Mouse (Mus musculus) hindbrain, embryonic 14.5 days (tissue): ENCODE results near the gene Usp29. TPM values are rescaled to one million over a fixed set of nuclear protein-coding genes. Genes with fewer than 3 reads are reported as not detected.

ENCODE experiments used
- ATAC-seq: fragments of 200-750 bp; cut with Nextera tagmentation; 2 replicates; pipeline ENCODE4 v1.8.0; 2017; ENCODE audit warnings: moderate number of reproducible peaks, mild to moderate bottlenecking, moderate TSS enrichment, moderate library complexity; ENCODE audit not compliant: low FRiP score
- DNase-seq: peaks from one replicate; pipeline ENCODE4 v3.0.0-alpha.2; 2015; ENCODE audit warnings: low spot score
- H3K27ac ChIP-seq: fragments of 300-500 bp; sonication (generic); 2 replicates; pipeline ENCODE4 v1.5.1; 2014; ENCODE audit warnings: mild to moderate bottlenecking, moderate library complexity
- H3K27me3 ChIP-seq: fragments of 300-500 bp; sonication (generic); 2 replicates; pipeline ENCODE4 v1.6.1; 2014; ENCODE audit warnings: mild to moderate bottlenecking, low read length, mixed read lengths; ENCODE audit not compliant: control insufficient read depth, insufficient read depth
- H3K36me3 ChIP-seq: fragments of 300-500 bp; sonication (generic); replicated peaks from 2 replicates; pipeline ENCODE4 v1.6.1; 2014; ENCODE audit not compliant: control insufficient read depth, insufficient read depth
- H3K4me1 ChIP-seq: fragments of 300-500 bp; sonication (generic); replicated peaks from 2 replicates; pipeline ENCODE4 v1.6.1; 2014; ENCODE audit warnings: antibody characterized with exemption, low read length, mixed read lengths; ENCODE audit not compliant: control insufficient read depth, insufficient read depth
- H3K4me2 ChIP-seq: fragments of 300-500 bp; sonication (generic); replicated peaks from 2 replicates; pipeline ENCODE4 v1.6.1; 2014; ENCODE audit warnings: mild to moderate bottlenecking, moderate library complexity
- H3K4me3 ChIP-seq: fragments of 300-500 bp; sonication (generic); replicated peaks from 2 replicates; pipeline ENCODE4 v1.5.1; 2014; ENCODE audit warnings: mild to moderate bottlenecking, low read length
- H3K9ac ChIP-seq: fragments of 300-500 bp; sonication (generic); 2 replicates; pipeline ENCODE4 v1.6.1; 2014
- H3K9me3 ChIP-seq: fragments of 300-500 bp; sonication (generic); 2 replicates; pipeline ENCODE4 v1.6.1; 2016; ENCODE audit warnings: low read length; ENCODE audit not compliant: control insufficient read depth
- WGBS: fragments of 180-500 bp; shearing (Covaris S2); extraction: QIAGEN DNeasy Blood & Tissue Kit; methylation state at CpG from one replicate; pipeline ENCODE4 v1.1.7; 2014; 5-methylcytosine and 5-hydroxymethylcytosine counted together
- polyA plus RNA-seq: library from polyadenylated mRNA; unstranded; fragments of >200 nt; fragmentation: Nextera tagmentation; extraction: Ambion mirVana; gene quantifications from 2 replicates; pipeline ENCODE4 v1.2.1, GENCODE M21; 2014

Usp29 gene
- polyA plus RNA-seq, 1 experiment from 2014 or later, result 29.4 TPM

DNA sequence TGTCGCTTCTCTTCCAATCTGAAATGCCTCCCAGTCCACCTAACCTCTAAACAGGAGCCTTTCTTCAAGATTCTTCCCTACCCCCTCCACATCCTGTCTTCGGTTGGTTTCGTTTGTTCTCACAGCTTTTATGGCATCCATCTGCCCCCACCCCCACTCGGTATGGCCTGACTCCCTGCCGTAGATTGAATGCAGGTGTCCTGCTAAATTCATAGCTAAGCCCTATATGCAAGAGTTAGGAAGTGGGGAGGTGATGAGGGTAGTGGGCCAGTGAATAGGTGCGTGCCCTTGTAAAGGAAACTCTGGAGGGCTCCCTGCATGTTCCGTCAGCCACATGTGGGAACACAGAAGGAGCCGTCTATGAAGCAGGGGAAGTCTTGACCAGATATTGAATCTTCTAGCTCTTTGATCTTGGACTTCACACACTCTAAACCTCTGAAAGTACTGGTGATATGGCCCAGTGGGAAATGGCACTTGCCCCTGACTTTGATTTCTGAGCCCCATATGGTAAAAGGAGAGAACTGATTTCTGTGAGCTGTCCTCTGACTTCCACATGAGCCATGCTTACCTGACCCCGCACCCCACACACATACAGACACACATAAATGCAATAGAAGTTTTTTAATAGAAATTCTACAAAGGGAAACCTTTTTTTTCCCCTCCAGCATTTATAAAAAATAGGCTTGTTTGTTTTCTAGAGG, 68.9 kb downstream of the Usp29 start:
- whole genome bisulfite sequencing, result 70% methylated on average over 9 of the region's 9 CpGs
- no peak for ATAC-seq
- Histone ChIP-seq H3K9ac (no peak overlapping the region), H3K4me3 (no peak overlapping the region), H3K27ac (no peak overlapping the region), H3K27me3 (no peaks in the 10 kb centered on the region), H3K36me3 (no peaks in the 10 kb centered on the region), H3K4me1 (no peaks in the 10 kb centered on the region), H3K9me3 (no peaks in the 10 kb centered on the region), H3K4me2 (no peak overlapping the region)
- no peak for DNase-seq

DNA sequence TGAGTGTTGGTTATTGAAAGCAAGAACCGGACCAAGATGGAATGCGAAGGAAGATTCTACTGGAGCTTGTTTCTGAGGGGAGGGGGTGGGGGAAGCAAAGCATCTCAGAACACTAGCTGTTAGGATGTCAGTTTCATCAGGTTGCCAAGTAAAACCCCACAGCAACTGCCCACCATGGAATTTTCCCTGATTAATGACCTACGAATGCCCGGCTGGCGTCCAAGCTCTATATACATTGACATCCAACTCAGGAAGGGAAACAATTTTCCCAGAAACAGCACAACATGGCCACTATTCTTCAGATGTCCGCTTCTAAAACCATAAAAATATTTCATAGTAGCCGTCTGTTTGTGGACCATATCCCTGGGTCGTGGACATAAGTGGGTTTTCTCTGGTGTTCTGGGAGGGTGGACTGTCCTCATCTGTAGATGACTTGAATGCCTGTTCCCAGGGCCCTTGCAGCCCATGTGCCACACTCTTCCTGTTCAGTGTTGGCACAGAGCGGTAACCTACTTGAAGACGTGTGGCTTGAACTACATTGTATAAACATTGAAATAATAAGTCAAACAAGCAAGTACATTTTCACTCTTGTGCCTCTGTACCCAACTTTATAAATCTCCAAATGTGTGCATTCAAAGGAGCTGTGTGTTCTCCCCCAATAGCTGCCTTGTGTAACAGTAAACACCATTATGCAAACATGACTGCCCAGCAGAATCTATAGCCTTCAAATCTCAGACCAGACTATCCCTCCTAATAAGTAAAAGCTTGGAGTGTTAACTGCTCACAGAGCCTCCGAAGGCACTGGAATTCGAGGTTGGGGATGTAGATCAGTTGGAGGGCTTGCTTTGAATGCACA, 70.4 kb downstream of the Usp29 start:
- Histone ChIP-seq H3K27ac (no peak overlapping the region), H3K36me3 (no peaks in the 10 kb centered on the region), H3K9me3 (no peaks in the 10 kb centered on the region), H3K9ac (no peak overlapping the region), H3K4me3 (no peak overlapping the region), H3K27me3 (no peaks in the 10 kb centered on the region), H3K4me1 (no peaks in the 10 kb centered on the region), H3K4me2 (no peak overlapping the region)
- DNase-seq (no peak), ATAC-seq (no peak)
- WGBS, result 76% methylated on average over 12 of the region's 12 CpGs

DNA sequence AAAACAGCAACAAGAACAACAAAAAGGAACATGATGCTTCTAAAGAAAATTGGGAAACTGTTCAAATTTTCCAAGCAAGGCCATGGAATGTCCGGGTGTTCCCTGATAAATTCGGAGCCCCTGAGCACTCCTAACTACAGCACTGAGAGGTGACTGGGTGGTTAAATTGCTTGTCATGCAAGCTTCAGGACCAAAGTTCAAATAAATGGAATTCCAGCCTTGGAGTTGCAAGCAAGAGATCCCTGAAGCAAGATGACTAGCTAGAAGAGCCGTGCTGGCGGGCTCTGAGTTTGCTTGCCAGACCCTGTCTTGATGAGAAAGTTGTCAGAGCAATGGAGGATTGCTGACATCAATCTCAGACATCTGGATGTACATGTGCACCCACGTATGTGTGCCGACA, 71.3 kb downstream of the Usp29 start:
- Histone ChIP-seq H3K4me2 (no peak overlapping the region), H3K4me1 (no peaks in the 10 kb centered on the region), H3K9me3 (no peaks in the 10 kb centered on the region), H3K9ac (no peak overlapping the region), H3K27me3 (no peaks in the 10 kb centered on the region), H3K4me3 (no peak overlapping the region), H3K36me3 (no peaks in the 10 kb centered on the region), H3K27ac (no peak overlapping the region)
- WGBS, result 87% methylated on average over 6 of the region's 6 CpGs
- no peak for DNase-seq
- ATAC-seq, result no peak

DNA sequence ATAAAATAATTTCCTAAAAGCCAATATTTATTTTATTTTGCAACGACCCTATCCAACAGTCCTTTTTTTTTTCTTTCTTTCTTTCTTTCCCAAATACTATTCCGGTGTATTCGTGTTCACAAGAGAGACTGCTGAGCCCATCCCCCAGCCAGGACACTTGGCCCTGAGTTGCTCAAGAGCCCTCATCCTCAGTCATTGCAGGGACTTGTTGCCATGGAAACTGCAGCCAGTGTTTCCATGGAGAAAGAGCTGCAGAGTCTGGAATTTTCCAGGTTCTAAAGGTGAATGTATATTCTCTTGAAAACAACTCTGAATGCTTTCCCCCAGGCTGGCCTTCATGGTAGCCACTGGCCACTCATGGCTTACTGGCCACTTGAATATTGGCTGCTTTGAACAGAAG, 80.2 kb downstream of the Usp29 start:
- Histone ChIP-seq H3K9ac (no peak overlapping the region), H3K4me3 (no peak overlapping the region), H3K9me3 (no peaks in the 10 kb centered on the region), H3K4me2 (no peak overlapping the region), H3K27me3 (no peaks in the 10 kb centered on the region), H3K36me3 (no peaks in the 10 kb centered on the region), H3K27ac (peak overlapping the region; percentile 66), H3K4me1 (peaks cover 26% of the 10 kb centered on the region)
- DNase-seq (peak; percentile 80), ATAC-seq (peak; percentile 87)
- 19% methylated on average over 3 of the region's 3 CpGs for WGBS

DNA sequence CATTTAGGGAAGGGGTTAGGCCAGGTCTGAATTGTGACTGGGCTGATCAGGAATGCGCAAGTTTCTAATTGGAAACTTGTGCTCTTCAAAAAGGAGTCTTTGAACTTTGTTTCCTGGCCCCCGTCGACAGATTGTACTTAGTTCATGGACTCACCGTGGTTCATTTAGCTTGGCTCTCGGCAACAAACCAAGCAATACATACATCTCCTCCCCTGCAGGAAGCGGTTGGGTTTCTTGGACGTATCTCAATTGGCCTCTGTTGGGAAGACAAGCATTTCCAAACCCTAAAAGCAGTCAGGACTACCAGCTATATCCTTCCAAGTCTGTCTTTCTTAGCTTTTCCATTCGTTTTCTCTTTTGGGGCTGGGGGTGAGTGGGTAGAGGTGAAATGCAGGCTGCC, 84.6 kb downstream of the Usp29 start:
- no peak overlapping the region for H3K4me3 ChIP-seq
- no peak overlapping the region for H3K4me2 ChIP-seq
- no peak overlapping the region for H3K9ac ChIP-seq
- no peaks in the 10 kb centered on the region for H3K27me3 ChIP-seq
- peaks cover 42% of the 10 kb centered on the region for H3K4me1 ChIP-seq
- ATAC-seq, result no peak
- no peak overlapping the region for H3K27ac ChIP-seq
- WGBS, result 51% methylated on average over 8 of the region's 8 CpGs
- DNase-seq, result no peak
- no peaks in the 10 kb centered on the region for H3K9me3 ChIP-seq
- no peaks in the 10 kb centered on the region for H3K36me3 ChIP-seq

DNA sequence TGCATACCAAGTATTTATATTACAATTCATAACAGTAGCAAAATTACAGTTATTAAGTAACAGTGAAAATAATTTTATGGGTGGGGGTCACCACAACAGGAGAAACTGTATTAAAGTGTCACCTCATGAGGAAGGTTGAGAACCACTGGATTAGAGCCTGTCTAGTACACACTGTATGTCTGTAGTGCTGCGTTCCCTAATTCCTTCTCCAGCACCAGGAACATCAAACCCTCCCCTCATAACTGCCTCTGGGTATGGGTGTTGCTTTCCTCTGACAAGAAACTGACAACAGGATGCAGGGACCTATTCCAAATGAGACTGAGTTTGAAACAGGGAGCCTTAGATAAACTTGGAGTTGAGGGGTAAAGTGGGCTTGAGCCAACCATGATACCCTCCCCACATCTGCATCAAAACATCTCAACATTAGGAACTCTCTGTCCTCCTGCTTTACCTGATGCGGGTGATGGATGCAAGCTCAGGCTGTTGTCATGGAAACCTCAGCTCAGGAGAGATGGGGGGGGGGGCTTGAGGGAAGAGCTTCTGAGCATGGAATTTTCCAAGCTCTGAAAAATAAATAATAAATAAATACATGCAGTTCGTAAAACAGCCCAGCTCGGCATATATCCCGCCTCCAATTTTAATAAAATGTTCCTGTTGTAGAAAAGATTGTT, 86.5 kb downstream of the Usp29 start:
- peaks cover 25% of the 10 kb centered on the region for H3K4me1 ChIP-seq
- DNase-seq (no peak), ATAC-seq (peak; percentile 64)
- H3K36me3 ChIP-seq, result no peaks in the 10 kb centered on the region
- H3K27ac ChIP-seq, result peak overlapping the region; percentile 72
- H3K4me3 ChIP-seq, result no peak overlapping the region
- WGBS, result 65% methylated on average over 5 of the region's 5 CpGs
- no peak overlapping the region for H3K9ac ChIP-seq
- no peaks in the 10 kb centered on the region for H3K27me3 ChIP-seq
- no peak overlapping the region for H3K4me2 ChIP-seq
- H3K9me3 ChIP-seq, result no peaks in the 10 kb centered on the region

DNA sequence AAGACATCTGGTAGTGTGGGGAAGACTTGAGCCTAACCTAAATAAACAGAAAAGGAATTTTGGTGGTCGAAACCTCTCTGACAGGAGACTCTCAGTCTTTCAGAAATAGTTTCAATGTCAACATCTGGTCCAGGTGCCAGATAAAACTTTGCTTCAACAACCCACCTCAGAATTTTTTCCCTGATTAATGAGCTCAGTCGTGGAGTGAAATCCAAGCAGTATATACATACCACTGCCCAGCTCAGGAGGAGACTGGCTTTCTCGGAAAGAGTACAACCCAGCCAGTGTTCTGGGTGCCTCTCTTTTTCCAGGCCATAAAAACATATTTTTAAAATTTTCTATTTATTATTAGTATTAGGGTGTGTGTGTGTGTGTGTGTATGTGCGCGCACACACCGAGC, 89.9 kb downstream of the Usp29 start:
- 92% methylated on average over 6 of the region's 6 CpGs for WGBS
- Histone ChIP-seq H3K4me2 (no peak overlapping the region), H3K27ac (no peak overlapping the region), H3K4me3 (no peak overlapping the region), H3K9me3 (no peaks in the 10 kb centered on the region), H3K9ac (no peak overlapping the region), H3K36me3 (no peaks in the 10 kb centered on the region), H3K4me1 (peaks cover 18% of the 10 kb centered on the region), H3K27me3 (no peaks in the 10 kb centered on the region)
- ATAC-seq (no peak), DNase-seq (no peak)

DNA sequence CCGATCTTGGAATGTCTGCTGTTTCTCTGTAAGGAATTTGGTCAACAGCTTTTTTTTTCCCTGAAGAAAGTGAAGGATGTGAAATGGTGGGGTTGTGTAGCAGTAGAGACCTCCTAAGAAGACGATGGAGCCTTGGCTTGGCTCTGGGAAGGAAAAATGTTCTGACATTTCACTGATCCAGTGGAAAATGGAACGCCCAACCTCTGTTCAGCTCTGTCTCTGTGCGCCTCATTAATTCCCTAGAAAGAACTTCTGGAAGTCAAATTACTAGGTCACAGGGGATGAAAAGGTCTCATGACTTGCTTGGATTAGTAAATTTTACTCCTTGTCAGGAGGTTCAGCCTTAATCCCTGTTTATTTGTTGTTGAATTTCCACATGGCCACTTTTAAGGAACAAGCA, 92.3 kb downstream of the Usp29 start:
- Histone ChIP-seq H3K27ac (no peak overlapping the region), H3K9me3 (no peaks in the 10 kb centered on the region), H3K36me3 (no peaks in the 10 kb centered on the region), H3K9ac (no peak overlapping the region), H3K27me3 (no peaks in the 10 kb centered on the region), H3K4me3 (no peak overlapping the region), H3K4me1 (peaks cover under 1% of the 10 kb centered on the region; the same call in 1 of the 2 replicates), H3K4me2 (no peak overlapping the region)
- WGBS, result 42% methylated on average over 4 of the region's 4 CpGs
- no peak for DNase-seq
- no peak for ATAC-seq

DNA sequence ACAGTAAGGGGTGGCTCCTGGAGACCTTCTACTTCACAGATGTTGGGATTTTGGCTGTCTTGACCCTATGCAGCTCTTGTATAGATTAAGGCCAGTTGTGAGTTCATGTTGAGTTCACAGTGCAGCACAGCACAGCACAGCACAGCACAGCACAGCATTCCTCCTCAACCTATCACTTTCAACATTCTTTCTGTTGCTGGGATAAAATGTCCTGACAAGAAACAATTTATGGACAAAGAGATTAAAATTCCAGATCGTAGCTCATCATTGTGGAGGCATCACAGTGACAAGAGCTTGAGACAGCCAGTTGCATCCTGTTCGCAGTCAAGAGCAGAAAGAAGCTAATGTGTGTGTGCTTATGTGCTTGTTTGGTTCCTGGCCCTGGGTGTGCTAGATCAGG, 93.3 kb downstream of the Usp29 start:
- DNase-seq (no peak), ATAC-seq (no peak)
- no peak overlapping the region for H3K4me2 ChIP-seq
- 0 out of 2 replicates have a peak, but pooled peaks cover 2% of the 10 kb centered on the region for H3K4me1 ChIP-seq
- H3K36me3 ChIP-seq, result no peaks in the 10 kb centered on the region
- no peaks in the 10 kb centered on the region for H3K9me3 ChIP-seq
- no peaks in the 10 kb centered on the region for H3K27me3 ChIP-seq
- H3K4me3 ChIP-seq, result no peak overlapping the region
- WGBS, result 17% methylated on average over 2 of the region's 2 CpGs
- no peak overlapping the region for H3K27ac ChIP-seq
- H3K9ac ChIP-seq, result no peak overlapping the region
